Comparison of ENCODE assay signal across 16 mouse cellular contexts in the genomic region with DNA sequence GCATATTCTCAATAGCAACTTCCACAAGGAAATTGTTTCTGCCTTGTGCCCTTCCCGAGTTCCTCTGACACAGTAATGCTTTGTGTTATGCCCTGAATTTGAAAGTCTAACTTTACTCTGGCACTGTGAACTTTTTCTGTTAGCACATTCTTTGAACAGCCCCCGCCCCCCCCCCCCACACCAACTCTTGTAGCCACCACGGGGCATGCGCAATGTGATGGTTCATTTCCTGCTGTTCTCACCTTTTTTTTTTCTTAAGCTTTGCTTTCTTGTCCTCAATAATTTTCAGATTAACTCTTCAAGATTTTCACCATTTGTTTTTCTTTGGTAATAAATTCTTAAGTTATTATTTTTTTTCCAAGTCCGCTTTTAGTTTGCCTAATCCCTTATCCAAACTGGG. TPM values are rescaled to one million over a fixed set of nuclear protein-coding genes. Genes with fewer than 3 reads are reported as not detected.
A peak's percentile ranks its signal among the peaks of the same experiment; 100 is the strongest.
DNase-seq lines count a peak whose midpoint lies in the region; ATAC-seq lines count a peak whose summit lies in the region.
"Had no signal": no experiment of that assay in that cellular context is flagged by ENCODE, and none has a peak within 500 bp of the region (broad histone marks: within the 10 kb centered on the region; RNA-seq: fewer than 3 reads in every experiment).

No protein-coding gene starts in this region.

- DNase-seq in heart, adult 18-20 months = no peak
- no peak for DNase-seq in lung, postnatal 36 days
- DNase-seq in induced T-regulatory cell, adult 2 months (ENCODE audit: low read depth) = peak; percentile 18
- DNase-seq in natural killer cell, adult 2 months (ENCODE audit: low spot score in 2 of 2) = peak; percentile 12 to 44
- no peak for DNase-seq in left cerebral cortex, adult 18-20 months (ENCODE audit: low spot score in 2 of 2)
- DNase-seq in spleen, postnatal 36 days (ENCODE audit: low spot score in 2 of 2) = no peak
- DNase-seq: adrenal gland, adult 8-10 months; cerebellum, postnatal 25 days; heart, postnatal 4 days; layer of hippocampus, postnatal 36 days had no signal

- no peak overlapping the region for H3K4me3 ChIP-seq in heart, embryonic 16.5 days (ENCODE audit: low read length)
- H3K4me3 ChIP-seq in lung, embryonic 16.5 days (ENCODE audit: low read length) = no peak overlapping the region

- no peak overlapping the region for H3K9ac ChIP-seq in heart, embryonic 16.5 days (ENCODE audit: low read length)
- H3K9ac ChIP-seq in lung, embryonic 16.5 days (ENCODE audit: low read length) = no peak overlapping the region

- ATAC-seq in heart, embryonic 16.5 days (replicated peaks; ENCODE audit: extremely low read depth, insufficient read depth, low FRiP score) = no peak
- peak; percentile 26; the same call in 1 of the 2 replicates for ATAC-seq in lung, embryonic 16.5 days (ENCODE audit: low read depth)
- ATAC-seq: intestine, postnatal 0 days had no signal

- H3K36me3 ChIP-seq in heart, embryonic 16.5 days (ENCODE audit: control insufficient read depth, insufficient read depth) = no peaks in the 10 kb centered on the region
- H3K36me3 ChIP-seq in lung, embryonic 16.5 days (ENCODE audit: control insufficient read depth, insufficient read depth, low read length) = no peaks in the 10 kb centered on the region

- no peaks in the 10 kb centered on the region for H3K4me1 ChIP-seq in heart, embryonic 16.5 days (ENCODE audit: control insufficient read depth, insufficient read depth, low read length)
- peaks cover 6% of the 10 kb centered on the region; the same call in 1 of the 2 replicates for H3K4me1 ChIP-seq in lung, embryonic 16.5 days (replicated peaks; ENCODE audit: control insufficient read depth, insufficient read depth, low read length)

- no peak overlapping the region for H3K27ac ChIP-seq in heart, embryonic 16.5 days (ENCODE audit: low read length)
- no peak overlapping the region for H3K27ac ChIP-seq in lung, embryonic 16.5 days (ENCODE audit: low read length)
- H3K27ac ChIP-seq: macrophage had no signal

- H3K4me2 ChIP-seq in heart, embryonic 16.5 days (ENCODE audit: low read depth, low read length) = peak overlapping the region; percentile 9; the same call in 1 of the 2 replicates
- H3K4me2 ChIP-seq in lung, embryonic 16.5 days (ENCODE audit: low read depth, low read length) = peak overlapping the region; percentile 18; the same call in 1 of the 2 replicates

- peaks cover 7% of the 10 kb centered on the region; the same call in 1 of the 2 replicates for H3K27me3 ChIP-seq in heart, embryonic 16.5 days (ENCODE audit: control insufficient read depth, insufficient read depth, low read length)
- H3K27me3 ChIP-seq in lung, embryonic 16.5 days (ENCODE audit: control insufficient read depth, insufficient read depth, low read depth, low read length) = no peaks in the 10 kb centered on the region

- WGBS in heart, embryonic 16.5 days = 44% methylated on average over 5 of the region's 5 CpGs
- 26% methylated on average over 5 of the region's 5 CpGs for WGBS in lung, embryonic 16.5 days

- H3K9me3 ChIP-seq in heart, embryonic 16.5 days (replicated peaks; ENCODE audit: control insufficient read depth, low read length) = no peaks in the 10 kb centered on the region
- H3K9me3 ChIP-seq in lung, embryonic 16.5 days (ENCODE audit: control insufficient read depth, low read length) = no peaks in the 10 kb centered on the region

RNA-seq across cellular contexts. Expression of a gene that starts 42.7 kb away (rescaled TPM):
- 5.1 and 6.4 TPM in 2 replicates for polyA plus RNA-seq in heart, embryonic 16.5 days (2015; fragmentation: Nextera tagmentation; extraction: Ambion mirVana)
- total RNA-seq in heart, adult 18-20 months (2021) = under 1 TPM; 0.30 to 0.67 TPM
- polyA plus RNA-seq in lung, embryonic 16.5 days (2015; fragmentation: Nextera tagmentation; extraction: Ambion mirVana) = 13.3 and 14.3 TPM in 2 replicates
- total RNA-seq in left cerebral cortex, adult 18-20 months (2021) = under 1 TPM; 0.14 to 0.26 TPM
- total RNA-seq: gastrocnemius, adult 18-20 months had no signal
- polyA plus RNA-seq: liver, adult 2 months had no signal

RNA-seq across cellular contexts. Expression of a gene that starts 59.3 kb away (rescaled TPM):
- 3.3 and 4.2 TPM in 2 replicates for polyA plus RNA-seq in heart, embryonic 16.5 days (2015; fragmentation: Nextera tagmentation; extraction: Ambion mirVana)
- total RNA-seq in heart, adult 18-20 months (2021) = under 1 TPM; 0.15 to 0.26 TPM
- 12.3 and 12.5 TPM in 2 replicates for polyA plus RNA-seq in lung, embryonic 16.5 days (2015; fragmentation: Nextera tagmentation; extraction: Ambion mirVana)
- 1 to 10 TPM; 5.9 to 6.0 TPM for total RNA-seq in left cerebral cortex, adult 18-20 months (2021)

Comparison
In these comparisons a context has a peak if more than half of its experiments do, and no peak if none do; other contexts are left out.
1. DNase-seq: peak in induced T-regulatory cell, adult 2 months (single experiment) and natural killer cell, adult 2 months (2 of 2); none in heart, adult 18-20 months (0 of 2), lung, postnatal 36 days (single experiment), left cerebral cortex, adult 18-20 months (0 of 2) and spleen, postnatal 36 days (0 of 2).
2. RNA of a gene that starts 59.3 kb away (total RNA-seq): 5.9 to 6.0 TPM in left cerebral cortex, adult 18-20 months; 0.15 to 0.26 TPM in heart, adult 18-20 months; every median in the first group is over 4 times any median in the second.